Mouse (Mus musculus) CH12.LX (cell line): ENCODE results near the gene Ror1. TPM values are rescaled to one million over a fixed set of nuclear protein-coding genes. Genes with fewer than 3 reads are reported as not detected.

ENCODE experiments used
- DNase-seq: peaks from one replicate; pipeline ENCODE4 v3.0.0-alpha.2; 2013; ENCODE audit errors: extremely low read depth
- H3K27ac ChIP-seq: 2 replicates; pipeline ENCODE4 v1.5.1; 2012; ENCODE audit warnings: low read depth, mild to moderate bottlenecking, control low read depth, moderate library complexity; ENCODE audit not compliant: insufficient read depth
- H3K27me3 ChIP-seq: replicated peaks from 2 replicates; pipeline ENCODE3; 2012; ENCODE audit warnings: inconsistent platforms
- H3K36me3 ChIP-seq, 2 experiments: replicated peaks in 1 of 2; 2 replicates each; pipeline versions ENCODE3 to v1.6.1; 2012; ENCODE audit warnings: inconsistent platforms in 1 of 2, low read length in 1 of 2, mild to moderate bottlenecking in 1 of 2, mixed read lengths in 1 of 2, moderate library complexity in 1 of 2; ENCODE audit not compliant: control insufficient read depth in 1 of 2, insufficient read depth in 1 of 2
- H3K4me1 ChIP-seq, 2 experiments: 2 replicates each; pipeline ENCODE4 v1.6.1; 2012; ENCODE audit warnings: inconsistent platforms in 1 of 2, moderate library complexity in 1 of 2; ENCODE audit not compliant: insufficient read depth in 2 of 2, control insufficient read depth in 1 of 2
- H3K4me2 ChIP-seq: 2 replicates; pipeline ENCODE4 v1.6.1; 2012; ENCODE audit warnings: low read depth, mild to moderate bottlenecking, control low read depth; ENCODE audit not compliant: poor library complexity, insufficient read depth, severe bottlenecking
- H3K4me3 ChIP-seq, 3 experiments: fragments of 150-350 bp in 1 of 3; sonication (generic) in 1 of 3; replicated peaks in 1 of 3; 2 replicates each; pipeline versions ENCODE3 to v1.5.1; 2011 to 2012; ENCODE audit warnings: low read depth in 2 of 3, low read length in 2 of 3, mild to moderate bottlenecking in 2 of 3, moderate library complexity in 2 of 3, control low read depth in 1 of 3, improper control_type of control experiment in 1 of 3, inconsistent platforms in 1 of 3, mixed read lengths in 1 of 3; ENCODE audit not compliant: poor library complexity in 1 of 3
- H3K79me2 ChIP-seq: replicated peaks from 2 replicates; pipeline ENCODE4 v1.6.1; 2012; ENCODE audit warnings: mild to moderate bottlenecking, moderate library complexity; ENCODE audit not compliant: control insufficient read depth, poor library complexity, insufficient read depth, severe bottlenecking; ENCODE audit errors: extremely low read depth
- H3K9ac ChIP-seq: 2 replicates; pipeline ENCODE4 v1.6.1; 2012; ENCODE audit warnings: low read depth, mild to moderate bottlenecking, control low read depth, moderate library complexity; ENCODE audit not compliant: insufficient read depth
- H3K9me3 ChIP-seq: replicated peaks from 2 replicates; pipeline ENCODE3; 2012; ENCODE audit warnings: low read length, inconsistent platforms, mixed read lengths
- BHLHE40 ChIP-seq: IDR thresholded peaks from 2 replicates; pipeline ENCODE4 v1.6.1; 2011; ENCODE audit warnings: mild to moderate bottlenecking, low read depth, low read length, improper control_type of control experiment
- CHD2 ChIP-seq: IDR thresholded peaks from 2 replicates; pipeline ENCODE4 v1.6.1; 2011; ENCODE audit warnings: low read length, improper control_type of control experiment
- ELF1 ChIP-seq: IDR thresholded peaks from 2 replicates; pipeline ENCODE4 v1.6.1; 2014; ENCODE audit warnings: low read depth, mild to moderate bottlenecking, inconsistent platforms, low read length, improper control_type of control experiment
- EP300 ChIP-seq: IDR thresholded peaks from 2 replicates; pipeline ENCODE4 v1.6.1; 2011; ENCODE audit warnings: low read length, improper control_type of control experiment
- GABPA ChIP-seq: IDR thresholded peaks from 2 replicates; pipeline ENCODE4 v1.6.1; 2012; ENCODE audit warnings: low read depth, low read length, improper control_type of control experiment, inconsistent platforms; ENCODE audit not compliant: insufficient replicate concordance
- HCFC1 ChIP-seq: IDR thresholded peaks from 2 replicates; pipeline ENCODE4 v1.6.1; 2012; ENCODE audit warnings: low read depth, mild to moderate bottlenecking, inconsistent platforms, low read length, improper control_type of control experiment
- JUN ChIP-seq: IDR thresholded peaks from 2 replicates; pipeline ENCODE4 v1.6.1; 2011; ENCODE audit warnings: low read depth, mild to moderate bottlenecking, low read length, improper control_type of control experiment, moderate library complexity; ENCODE audit not compliant: insufficient read depth
- JUND ChIP-seq: conservative IDR thresholded peaks from 2 replicates; pipeline ENCODE4 v1.6.1; 2011; ENCODE audit warnings: low read depth, low read length, improper control_type of control experiment
- KAT2A ChIP-seq: IDR thresholded peaks from 2 replicates; pipeline ENCODE4 v1.6.1; 2012; ENCODE audit warnings: low read length, improper control_type of control experiment, inconsistent platforms; ENCODE audit not compliant: insufficient replicate concordance
- MAX ChIP-seq: IDR thresholded peaks from 2 replicates; pipeline ENCODE4 v1.6.1; 2011; ENCODE audit warnings: low read length, improper control_type of control experiment
- MEF2A ChIP-seq: IDR thresholded peaks from 2 replicates; pipeline ENCODE4 v1.6.1; 2014; ENCODE audit warnings: low read depth, mild to moderate bottlenecking, inconsistent platforms, low read length, improper control_type of control experiment, borderline replicate concordance
- MXI1 ChIP-seq: IDR thresholded peaks from 2 replicates; pipeline ENCODE4 v1.6.1; 2011; ENCODE audit warnings: mild to moderate bottlenecking, low read depth, low read length, improper control_type of control experiment
- NELFE ChIP-seq: IDR thresholded peaks from 2 replicates; pipeline ENCODE4 v1.6.1; 2011; ENCODE audit warnings: low read depth, low read length, improper control_type of control experiment
- NRF1 ChIP-seq: IDR thresholded peaks from 2 replicates; pipeline ENCODE4 v1.6.1; 2014; ENCODE audit warnings: low read depth, mild to moderate bottlenecking, inconsistent platforms, low read length, improper control_type of control experiment, moderate library complexity
- RAD21 ChIP-seq: IDR thresholded peaks from 2 replicates; pipeline ENCODE4 v1.6.1; 2011; ENCODE audit warnings: low read depth, mild to moderate bottlenecking, low read length, improper control_type of control experiment, moderate library complexity
- SIN3A ChIP-seq: IDR thresholded peaks from 2 replicates; pipeline ENCODE4 v1.6.1; 2012; ENCODE audit warnings: low read length, improper control_type of control experiment, inconsistent platforms
- SMC3 ChIP-seq: IDR thresholded peaks from 2 replicates; pipeline ENCODE4 v1.6.1; 2011; ENCODE audit warnings: low read depth, low read length, improper control_type of control experiment
- TBP ChIP-seq: conservative IDR thresholded peaks from 2 replicates; pipeline ENCODE4 v1.6.1; 2011; ENCODE audit warnings: low read depth, low read length, improper control_type of control experiment
- UBTF ChIP-seq: IDR thresholded peaks from 2 replicates; pipeline ENCODE4 v1.6.1; 2012; ENCODE audit warnings: low read depth, mild to moderate bottlenecking, inconsistent platforms, low read length, improper control_type of control experiment, moderate library complexity
- USF1 ChIP-seq: IDR thresholded peaks from 2 replicates; pipeline ENCODE4 v1.6.1; 2014; ENCODE audit warnings: low read depth, mild to moderate bottlenecking, inconsistent platforms, low read length, improper control_type of control experiment
- USF2 ChIP-seq: conservative IDR thresholded peaks from 2 replicates; pipeline ENCODE4 v1.6.1; 2011; ENCODE audit warnings: low read depth, low read length, improper control_type of control experiment
- ZC3H11A ChIP-seq: IDR thresholded peaks from 2 replicates; pipeline ENCODE4 v1.6.1; 2012; ENCODE audit warnings: low read depth, mild to moderate bottlenecking, inconsistent platforms, low read length, improper control_type of control experiment
- ZKSCAN1 ChIP-seq: IDR thresholded peaks from 2 replicates; pipeline ENCODE4 v1.6.1; 2012; ENCODE audit warnings: low read depth, inconsistent platforms, low read length, improper control_type of control experiment, borderline replicate concordance
- ZMIZ1 ChIP-seq: IDR thresholded peaks from 2 replicates; pipeline ENCODE4 v1.6.1; 2012; ENCODE audit warnings: low read depth, mild to moderate bottlenecking, inconsistent platforms, low read length, improper control_type of control experiment
- dilution Hi-C: fragments of 300-500 bp; cut with MboI; formaldehyde crosslinking; loops from 2 replicates; pipeline ENCODE4 v1.14.3; 2020; ENCODE audit warnings: low sequenced_read_pairs; ENCODE audit not compliant: extremely low pct_unique_long_range_greater_than_20kb, extremely low pct_ligation_motif_present
- in situ Hi-C: fragments of 300-500 bp; cut with MboI; formaldehyde crosslinking; loops from 3 replicates; pipeline ENCODE4 v1.14.3; 2019; ENCODE audit warnings: low sequenced_read_pairs, low pct_ligation_motif_present, low pct_unique_long_range_greater_than_20kb, mixed read lengths
- polyA plus RNA-seq: library from polyadenylated mRNA; unstranded; fragments of >175 nt; gene quantifications from 2 replicates; pipeline ENCODE4 v1.2.1, GENCODE M21; 2012; ENCODE audit warnings: low read depth; ENCODE audit not compliant: insufficient read length
- total RNA-seq, 2 experiments: library from RNA; depleted of rRNA; stranded (reverse); fragments of 300-350 nt in 1 of 2; fragments of >200 nt in 1 of 2; gene quantifications; 2 replicates each; pipeline ENCODE4 v1.2.3; 2012 to 2014

Ror1 gene
- total and polyA plus RNA-seq, 3 experiments: not detected

DNA sequence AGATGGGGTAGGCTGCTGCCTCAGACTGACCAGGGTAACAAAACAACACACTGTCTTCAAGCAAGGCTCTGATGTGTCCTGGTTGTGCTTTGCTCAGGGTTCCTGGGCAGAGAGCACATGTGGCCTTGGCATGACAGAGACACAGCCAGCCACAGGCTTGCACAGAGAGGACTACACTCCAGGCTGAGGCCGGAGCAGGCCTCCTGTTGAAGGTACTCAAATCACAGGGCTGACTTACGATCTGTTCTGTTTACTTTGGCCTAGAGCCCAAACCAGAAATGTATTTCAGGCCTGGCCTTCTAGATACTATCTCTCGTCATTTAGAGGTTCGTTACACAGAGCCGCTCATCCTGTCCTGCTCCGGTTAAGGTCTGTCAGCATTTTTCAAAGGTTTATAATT is 226.2 kb downstream of the Ror1 start:
- no peak overlapping the region for H3K4me2 ChIP-seq
- no peaks in the 10 kb centered on the region for H3K79me2 ChIP-seq
- dilution Hi-C loops (no loop called here), in situ Hi-C loops (no loop called here)
- H3K9me3 ChIP-seq: peaks cover 63% of the 10 kb centered on the region
- no peak for TF ChIP-seq EP300
- no peak for TF ChIP-seq SIN3A
- TF ChIP-seq NELFE: no peak
- TF ChIP-seq JUND: no peak
- no peak for TF ChIP-seq ZC3H11A
- no peak for TF ChIP-seq NRF1
- TF ChIP-seq MAX: no peak
- no peak for TF ChIP-seq UBTF
- no peak for TF ChIP-seq HCFC1
- TF ChIP-seq RAD21: no peak
- TF ChIP-seq CHD2: no peak
- no peak for TF ChIP-seq ZKSCAN1
- TF ChIP-seq KAT2A: no peak
- TF ChIP-seq ELF1: no peak
- TF ChIP-seq BHLHE40: no peak
- no peak for TF ChIP-seq SMC3
- no peak for TF ChIP-seq MXI1
- TF ChIP-seq JUN: no peak
- TF ChIP-seq MEF2A: no peak
- no peak for TF ChIP-seq ZMIZ1
- DNase-seq: no peak
- H3K36me3 ChIP-seq: no peaks in the 10 kb centered on the region
- H3K4me3 ChIP-seq: no peak overlapping the region
- H3K27ac ChIP-seq: no peak overlapping the region
- no peaks in the 10 kb centered on the region for H3K27me3 ChIP-seq
- no peaks in the 10 kb centered on the region for H3K4me1 ChIP-seq
- H3K9ac ChIP-seq: no peak overlapping the region

DNA sequence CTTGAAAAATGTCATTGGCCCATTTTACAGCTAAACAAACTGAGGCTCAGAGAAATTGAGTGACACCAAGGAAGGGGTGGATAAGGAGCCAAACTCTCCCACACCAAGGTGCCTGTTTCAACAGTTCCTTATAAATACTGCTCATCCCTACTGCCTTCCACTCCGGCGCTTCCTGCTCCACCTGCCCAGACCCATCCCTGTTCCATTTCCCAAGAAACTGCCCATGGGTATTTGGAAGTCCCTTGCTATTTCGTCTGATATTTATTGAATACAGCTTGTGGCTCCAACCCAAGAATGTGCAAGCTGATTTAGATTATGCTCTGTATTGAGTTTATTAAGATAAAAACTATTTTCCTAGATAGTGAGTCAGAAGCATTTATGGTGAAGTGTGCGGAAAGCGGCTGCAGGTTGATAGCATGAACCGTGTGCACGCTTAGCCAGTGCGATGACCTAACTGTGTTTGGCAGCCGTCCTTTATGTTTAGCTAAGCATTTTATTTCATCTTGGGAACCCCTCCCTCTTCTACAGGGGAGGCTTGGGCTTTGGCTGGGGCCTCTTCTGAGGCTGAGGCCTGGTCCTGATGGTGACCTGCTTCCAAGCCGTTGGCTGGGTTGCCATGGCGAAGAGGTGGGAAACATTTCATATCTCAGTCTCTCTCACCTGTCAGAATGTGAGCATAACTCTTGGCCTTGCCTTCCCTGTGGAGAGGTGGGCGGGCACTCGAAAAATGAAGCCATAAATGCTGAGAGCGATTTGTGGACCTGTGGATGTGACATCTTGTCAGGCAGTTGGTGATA is 229.3 kb downstream of the Ror1 start:
- Histone ChIP-seq H3K27ac (no peak overlapping the region), H3K9me3 (peaks cover 56% of the 10 kb centered on the region), H3K9ac (no peak overlapping the region), H3K4me3 (no peak overlapping the region), H3K4me2 (no peak overlapping the region), H3K79me2 (no peaks in the 10 kb centered on the region), H3K27me3 (no peaks in the 10 kb centered on the region), H3K4me1 (no peaks in the 10 kb centered on the region), H3K36me3 (no peaks in the 10 kb centered on the region)
- no peak for DNase-seq
- dilution Hi-C loops: no loop called here
- in situ Hi-C loops: no loop called here
- TF ChIP-seq BHLHE40 (no peak), MEF2A (no peak), USF2 (no peak), JUND (no peak), MXI1 (no peak), GABPA (no peak), USF1 (no peak), ZMIZ1 (no peak), TBP (no peak)
